Mouse (Mus musculus) urinary bladder, postnatal 36 days (tissue): ENCODE measurements around the gene Wbp4.
A peak's percentile ranks its signal among the peaks of the same experiment; 100 is the strongest.
"Not testable (repeated sequence)": the region's sequence is repeated elsewhere in the genome, so short reads cannot be mapped to it uniquely, and the experiment has no call there.

Experiments used
- DNase-seq, 2 experiments: peaks; one replicate each; pipeline ENCODE4 v3.0.0; 2022; ENCODE audit warnings: low spot score in 2 of 2, mixed read lengths in 1 of 2

Gene Wbp4

GRCm38 (mm10) chr14:79451681-79452590 lies 29.4 kb downstream of the Wbp4 start, which contains the start of gene Kbtbd6:
TSS of gene Kbtbd6 (plus strand) at chr14:79451835.
- DNase-seq = peak; percentile 71 to 72

GRCm38 (mm10) chr14:79445055-79445620 lies 36.2 kb downstream of the Wbp4 start:
- DNase-seq = no peak

GRCm38 (mm10) chr14:79444601-79445000 lies 36.7 kb downstream of the Wbp4 start:
- no peak for DNase-seq

GRCm38 (mm10) chr14:79441441-79441840 lies 39.9 kb downstream of the Wbp4 start:
- DNase-seq = no peak

GRCm38 (mm10) chr14:79440655-79441054 lies 40.7 kb downstream of the Wbp4 start:
- DNase-seq = no peak

GRCm38 (mm10) chr14:79434068-79434467 lies 47.3 kb downstream of the Wbp4 start:
- no peak for DNase-seq

- not testable (repeated sequence) for DNase-seq
Observed at GRCm38 (mm10) chr14:79426730-79427365, 54.5 kb downstream of the Wbp4 start.

GRCm38 (mm10) chr14:79425979-79426729 lies 55.2 kb downstream of the Wbp4 start, which contains the start of gene Kbtbd7:
TSS of gene Kbtbd7 (plus strand) at chr14:79426511.
- DNase-seq = peak; percentile 91 to 96

- DNase-seq = no peak
Observed at GRCm38 (mm10) chr14:79420083-79420685, 61.1 kb downstream of the Wbp4 start.

- no peak for DNase-seq
Observed at GRCm38 (mm10) chr14:79413121-79413520, 68.2 kb downstream of the Wbp4 start.

GRCm38 (mm10) chr14:79410662-79411061 lies 70.7 kb downstream of the Wbp4 start:
- no peak for DNase-seq
